Mouse (Mus musculus) heart, postnatal 0 days (tissue): ENCODE measurements around the gene Tmem239. TPM values are rescaled to one million over a fixed set of nuclear protein-coding genes. Genes with fewer than 3 reads are reported as not detected.

Experiments
- ATAC-seq: fragments of 200-750 bp; cut with Nextera tagmentation; 2 replicates; pipeline ENCODE4 v1.8.0; 2017; ENCODE audit warnings: low read depth, moderate number of reproducible peaks, moderate library complexity; ENCODE audit not compliant: insufficient read depth
- DNase-seq: peaks from one replicate; pipeline ENCODE4 v3.0.0-alpha.2; 2016; ENCODE audit warnings: low spot score
- H3K27ac ChIP-seq: fragments of 300-500 bp; sonication (generic); 2 replicates; pipeline ENCODE4 v1.5.1; 2014; ENCODE audit warnings: low read depth, mild to moderate bottlenecking
- H3K27me3 ChIP-seq: fragments of 300-500 bp; sonication (generic); 2 replicates; pipeline ENCODE4 v1.6.1; 2014; ENCODE audit warnings: low read length, mixed read lengths; ENCODE audit not compliant: control insufficient read depth, insufficient read depth
- H3K36me3 ChIP-seq: fragments of 300-500 bp; sonication (generic); replicated peaks from 2 replicates; pipeline ENCODE4 v1.6.1; 2014; ENCODE audit warnings: low read length, mixed read lengths; ENCODE audit not compliant: control insufficient read depth, insufficient read depth
- H3K4me1 ChIP-seq: fragments of 300-500 bp; sonication (generic); 2 replicates; pipeline ENCODE4 v1.6.1; 2014; ENCODE audit warnings: antibody characterized with exemption; ENCODE audit not compliant: control insufficient read depth, insufficient read depth
- H3K4me2 ChIP-seq: fragments of 300-500 bp; sonication (generic); 2 replicates; pipeline ENCODE4 v1.6.1; 2014; ENCODE audit warnings: low read depth, mild to moderate bottlenecking, low read length, moderate library complexity
- H3K4me3 ChIP-seq: fragments of 300-500 bp; sonication (generic); 2 replicates; pipeline ENCODE4 v1.5.1; 2014; ENCODE audit warnings: low read depth, low read length
- H3K9ac ChIP-seq: fragments of 300-500 bp; sonication (generic); replicated peaks from 2 replicates; pipeline ENCODE4 v1.6.1; 2014; ENCODE audit warnings: low read depth, low read length, mixed read lengths
- H3K9me3 ChIP-seq: fragments of 300-500 bp; sonication (generic); replicated peaks from 2 replicates; pipeline ENCODE4 v1.6.1; 2016; ENCODE audit warnings: low read length; ENCODE audit not compliant: control insufficient read depth
- CTCF ChIP-seq: IDR thresholded peaks from 2 replicates; pipeline ENCODE4 v1.5.1; 2016; ENCODE audit warnings: antibody characterized with exemption, control low read depth, low read depth
- EP300 ChIP-seq: IDR thresholded peaks from 2 replicates; pipeline ENCODE4 v1.6.1; 2016; ENCODE audit warnings: antibody characterized with exemption, low read depth
- WGBS: fragments of 180-500 bp; shearing (Covaris S2); extraction: QIAGEN DNeasy Blood & Tissue Kit; methylation state at CpG from one replicate; pipeline ENCODE4 v1.1.7; 2014; 5-methylcytosine and 5-hydroxymethylcytosine counted together
- polyA plus RNA-seq: library from polyadenylated mRNA; unstranded; fragments of >200 nt; fragmentation: Nextera tagmentation; extraction: Ambion mirVana; gene quantifications from 2 replicates; pipeline ENCODE4 v1.2.1, GENCODE M21; 2015
- total RNA-seq: library from RNA; depleted of rRNA; stranded (reverse); fragments of >200 nt; gene quantifications from 2 replicates; pipeline ENCODE4 v1.2.3, GENCODE M21; 2014; ENCODE audit warnings: low replicate concordance

Gene Tmem239
- total and polyA plus RNA-seq, 2 experiments from 2014 or later: not detected

- 12% methylated on average over 14 of the region's 14 CpGs for WGBS
- Histone ChIP-seq H3K36me3 (no peaks in the 10 kb centered on the region), H3K9ac (no peak overlapping the region), H3K27ac (no peak overlapping the region), H3K4me3 (peak overlapping the region; percentile 49), H3K4me1 (peaks cover 13% of the 10 kb centered on the region; the same call in 1 of the 2 replicates), H3K4me2 (peak overlapping the region; percentile 87), H3K9me3 (no peaks in the 10 kb centered on the region), H3K27me3 (peaks cover 25% of the 10 kb centered on the region)
- DNase-seq: no peak
- TF ChIP-seq CTCF (no peak), EP300 (no peak)
- no peak for ATAC-seq
Observed at GRCm38 (mm10) chr2:130398091-130398490, 8.2 kb upstream of the Tmem239 start.

- ATAC-seq (no peak), DNase-seq (no peak)
- H3K9ac ChIP-seq: no peak overlapping the region
- H3K27ac ChIP-seq: no peak overlapping the region
- TF ChIP-seq EP300 (no peak), CTCF (no peak)
- no peaks in the 10 kb centered on the region for H3K36me3 ChIP-seq
- peaks cover 13% of the 10 kb centered on the region; the same call in 1 of the 2 replicates for H3K4me1 ChIP-seq
- peaks cover 25% of the 10 kb centered on the region for H3K27me3 ChIP-seq
- no peak overlapping the region for H3K4me3 ChIP-seq
- WGBS: 82% methylated on average over 1 of the region's 1 CpGs
- H3K9me3 ChIP-seq: no peaks in the 10 kb centered on the region
- H3K4me2 ChIP-seq: no peak overlapping the region
Observed at GRCm38 (mm10) chr2:130400046-130400445, 6.2 kb upstream of the Tmem239 start.

GRCm38 (mm10) chr2:130401891-130402290 is 4.4 kb upstream of the Tmem239 start:
- TF ChIP-seq EP300: no peak
- TF ChIP-seq CTCF: no peak
- ATAC-seq: no peak
- no peak overlapping the region for H3K27ac ChIP-seq
- no peak overlapping the region for H3K9ac ChIP-seq
- H3K4me3 ChIP-seq: no peak overlapping the region
- no peak overlapping the region for H3K4me2 ChIP-seq
- H3K4me1 ChIP-seq: peaks cover 12% of the 10 kb centered on the region; the same call in 1 of the 2 replicates
- DNase-seq: no peak
- peaks cover 18% of the 10 kb centered on the region for H3K27me3 ChIP-seq
- 63% methylated on average over 4 of the region's 4 CpGs for WGBS
- H3K9me3 ChIP-seq: no peaks in the 10 kb centered on the region
- H3K36me3 ChIP-seq: no peaks in the 10 kb centered on the region

- Histone ChIP-seq H3K27me3 (no peaks in the 10 kb centered on the region), H3K36me3 (no peaks in the 10 kb centered on the region), H3K27ac (no peak within 1 kb of the TSS), H3K4me3 (no peak within 1 kb of the TSS), H3K4me1 (no peaks in the 10 kb centered on the region), H3K4me2 (no peak within 1 kb of the TSS), H3K9ac (no peak within 1 kb of the TSS), H3K9me3 (no peaks in the 10 kb centered on the region)
- TF ChIP-seq CTCF (no peak), EP300 (no peak)
- DNase-seq (no peak), ATAC-seq (no peak)
- WGBS: 91% methylated on average over 1 of the region's 1 CpGs
Observed at GRCm38 (mm10) chr2:130404939-130405338, 1.3 kb upstream of the Tmem239 start, which contains the start of the genes Gm28372 and 1700020A23Rik. TSS of gene Gm28372 (plus strand) at chr2:130405239. TSS of gene 1700020A23Rik (plus strand) at chr2:130405259.

GRCm38 (mm10) chr2:130408194-130408593 is 1.9 kb downstream of the Tmem239 start:
- Histone ChIP-seq H3K9me3 (no peaks in the 10 kb centered on the region), H3K27me3 (no peaks in the 10 kb centered on the region), H3K9ac (no peak overlapping the region), H3K4me3 (no peak overlapping the region), H3K36me3 (no peaks in the 10 kb centered on the region), H3K27ac (no peak overlapping the region), H3K4me1 (no peaks in the 10 kb centered on the region), H3K4me2 (no peak overlapping the region)
- ATAC-seq (no peak), DNase-seq (no peak)
- WGBS: 25% methylated on average over 6 of the region's 6 CpGs
- no peak for TF ChIP-seq EP300
- TF ChIP-seq CTCF: no peak
